Mouse (Mus musculus) MEL-GATA-1-ER (cell line): ENCODE measurements at regions not wholly inside any gene's neighbourhood (a gene's known extent, or its start where the extent isn't known, plus 50 kb on each side); places are given as distances from the start of the nearest gene placed in this dataset.

Experiments
- DNase-seq: peaks from one replicate; pipeline ENCODE4 v3.0.0-alpha.2; 2012; ENCODE audit warnings: low read depth; ENCODE audit errors: extremely low read depth

DNA sequence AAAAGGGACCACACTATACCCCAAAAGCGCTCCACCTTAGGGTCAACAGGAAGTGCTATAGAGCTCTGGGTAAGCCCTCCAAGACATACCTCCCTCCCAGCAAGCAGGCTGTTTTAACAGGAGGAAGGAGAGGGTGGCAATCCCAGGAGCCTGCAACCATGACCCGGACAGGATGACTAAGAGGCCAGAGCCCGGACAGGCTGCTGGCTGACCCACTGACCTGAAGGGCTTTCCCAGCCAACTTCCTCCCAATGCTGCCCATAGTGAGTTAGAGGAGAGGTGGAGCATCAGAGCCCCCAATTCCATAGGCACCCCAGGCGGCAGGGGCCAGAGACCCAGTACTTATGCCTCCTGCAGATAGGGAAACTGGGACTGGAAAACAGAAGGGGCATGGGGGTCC is 136.3 kb downstream of the Utp6 start:
- no peak for DNase-seq

DNA sequence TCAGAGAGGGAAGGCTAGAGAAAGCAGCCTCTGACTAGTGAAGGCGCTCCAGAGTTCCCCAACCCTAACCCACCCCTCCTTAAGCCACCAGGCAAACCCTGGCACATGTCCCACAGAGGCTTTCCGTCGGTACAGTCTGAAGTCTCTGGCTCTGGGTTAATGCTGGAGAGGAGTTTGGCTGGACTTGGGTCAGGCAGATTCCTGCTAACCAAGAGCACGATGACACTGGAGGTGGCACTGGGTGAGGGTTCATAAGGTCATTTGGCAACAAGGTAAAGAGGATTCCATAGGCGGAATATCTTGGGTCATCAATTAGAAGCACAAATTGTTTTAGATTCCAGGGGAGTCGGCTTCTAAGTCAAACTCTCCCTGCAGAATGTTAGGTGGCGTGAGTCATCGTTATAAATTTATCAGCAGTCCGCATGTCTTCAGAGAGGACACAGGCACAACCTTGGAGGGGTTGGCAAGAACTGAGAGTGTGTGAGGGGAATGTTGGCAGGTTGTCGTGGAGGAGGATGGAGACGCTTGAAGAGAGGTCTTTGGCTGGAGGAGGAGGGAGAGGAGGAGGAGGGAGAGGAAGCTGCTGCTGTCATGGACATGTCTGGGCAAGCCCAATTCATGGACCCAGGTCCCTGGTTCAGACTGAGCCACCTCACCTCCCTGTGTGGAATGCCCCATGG is 138.4 kb downstream of the Utp6 start:
- DNase-seq = no peak

DNA sequence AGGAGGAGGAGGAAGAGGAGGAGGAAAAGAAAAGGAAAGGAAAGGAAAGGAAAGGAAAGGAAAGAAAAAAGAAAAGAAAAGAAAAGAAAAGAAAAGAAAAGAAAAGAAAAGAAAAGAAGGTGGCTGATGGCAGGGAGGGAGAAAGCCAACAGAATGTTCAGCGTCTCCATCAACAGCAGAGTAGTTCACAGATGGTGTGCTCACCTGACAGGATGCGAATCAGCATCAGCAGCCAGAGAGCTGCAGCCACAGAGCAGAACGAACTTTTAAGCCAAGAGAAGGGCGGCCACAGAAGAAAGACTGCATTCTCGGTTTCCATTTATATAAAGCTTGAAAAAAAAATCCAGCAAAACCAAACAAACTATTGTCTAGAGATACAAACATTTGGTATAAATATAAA is 140.2 kb downstream of the Utp6 start:
- DNase-seq = no peak

DNA sequence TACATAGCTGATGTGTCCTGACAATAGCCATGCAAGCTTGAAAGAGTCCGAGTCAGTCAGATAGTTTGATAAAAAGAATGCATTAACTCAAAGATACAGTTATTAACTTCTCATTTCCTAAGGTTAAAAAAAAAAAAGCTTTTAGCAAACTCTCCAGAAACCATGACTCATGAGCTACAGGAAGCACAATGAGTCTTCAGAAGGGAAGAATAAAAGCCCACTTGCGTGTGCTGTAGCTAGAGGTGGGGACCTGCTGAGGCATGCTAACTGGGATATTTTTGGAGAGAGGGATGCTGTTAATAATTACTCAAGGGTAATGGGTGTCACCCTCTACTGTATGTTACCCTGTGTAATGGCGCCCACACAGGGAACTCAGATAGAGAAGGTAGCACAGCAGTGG is 147.0 kb downstream of the Utp6 start:
- DNase-seq = no peak

DNA sequence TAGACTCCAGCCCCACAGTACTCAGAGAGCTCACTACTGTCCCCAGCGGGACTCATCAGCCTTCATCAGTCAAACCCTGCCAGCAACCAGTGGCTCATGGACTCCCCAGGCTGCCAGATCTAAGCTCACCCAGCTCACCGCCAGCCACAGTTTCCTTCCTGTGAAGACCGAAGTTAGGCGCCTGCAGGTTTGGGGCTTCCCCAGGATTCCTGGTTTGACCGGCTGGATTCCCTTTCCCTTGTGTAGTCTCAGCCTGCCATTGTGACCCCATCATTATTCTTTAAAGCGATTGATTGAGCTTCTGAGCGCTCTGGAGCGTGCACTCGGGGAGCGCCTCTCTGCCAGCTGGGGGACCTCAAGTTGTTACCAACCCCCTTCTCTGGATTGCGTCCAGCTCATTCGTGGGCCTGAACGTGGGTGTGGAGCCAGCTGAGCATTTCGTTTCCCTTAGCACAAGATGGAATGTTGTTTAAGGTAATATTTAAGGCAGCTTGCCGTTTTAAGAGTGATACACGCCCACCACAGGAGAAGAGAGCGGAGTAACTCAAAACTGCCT is 155.2 kb downstream of the Utp6 start:
- DNase-seq = no peak

DNA sequence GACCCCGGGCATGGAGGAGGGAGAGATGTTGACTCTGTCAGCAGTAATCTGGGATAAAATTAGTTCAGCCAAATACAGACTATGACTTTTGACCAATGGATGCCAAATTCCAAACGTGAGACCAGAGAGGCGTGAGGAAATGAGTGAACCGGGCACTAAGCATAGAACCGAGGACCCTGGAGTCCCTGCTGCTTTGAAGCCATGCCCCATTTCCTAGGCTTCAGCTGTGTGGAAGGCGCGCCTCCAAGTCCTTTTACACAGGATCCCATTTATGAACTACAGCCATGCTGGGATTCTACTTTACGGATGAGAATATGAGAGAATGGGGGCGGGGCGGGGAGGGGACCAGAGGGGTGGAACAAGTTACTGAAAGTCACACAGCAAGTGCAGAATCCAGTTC is 155.8 kb downstream of the Utp6 start:
- no peak for DNase-seq

DNA sequence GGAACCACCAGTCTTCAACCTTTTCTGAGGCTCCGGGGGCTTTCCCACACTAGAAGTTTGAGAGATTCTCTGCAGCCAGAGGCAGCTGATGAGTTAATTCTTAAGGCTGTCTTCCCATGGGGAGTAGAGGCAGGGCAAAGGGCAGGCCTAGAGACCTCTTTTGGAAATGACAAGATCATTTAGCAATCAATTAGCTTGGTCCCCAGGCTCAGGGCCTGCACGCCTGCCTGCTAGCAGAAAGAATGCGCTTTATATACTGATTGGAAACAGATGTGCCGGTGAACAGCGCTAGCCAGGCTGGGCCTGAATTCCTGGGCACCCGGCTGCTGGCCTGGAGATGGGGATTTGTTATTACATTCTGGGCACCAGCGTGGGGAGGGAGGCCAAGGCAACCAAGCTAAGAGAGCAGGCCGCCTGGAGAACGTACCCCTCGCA is 156.2 kb downstream of the Utp6 start:
- DNase-seq = no peak

DNA sequence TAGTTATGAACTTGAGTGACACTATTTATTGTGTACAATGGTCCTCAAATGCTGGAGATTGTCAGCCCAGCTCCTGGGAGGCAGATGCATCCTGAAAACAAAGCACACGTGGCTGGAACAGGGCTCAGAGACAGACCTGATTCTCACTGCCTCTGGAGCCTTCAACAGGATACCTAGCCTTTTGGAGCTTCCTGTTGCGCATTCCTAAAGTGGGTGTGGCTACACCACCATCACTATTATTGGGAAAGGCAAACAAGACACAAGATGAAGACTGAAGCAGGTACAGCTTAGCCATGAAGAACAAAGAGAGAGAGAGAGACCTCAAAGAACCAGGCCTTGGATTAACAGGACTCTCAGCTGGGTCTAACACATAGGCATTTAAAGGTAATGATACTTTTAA is 158.2 kb downstream of the Utp6 start:
- DNase-seq = no peak

DNA sequence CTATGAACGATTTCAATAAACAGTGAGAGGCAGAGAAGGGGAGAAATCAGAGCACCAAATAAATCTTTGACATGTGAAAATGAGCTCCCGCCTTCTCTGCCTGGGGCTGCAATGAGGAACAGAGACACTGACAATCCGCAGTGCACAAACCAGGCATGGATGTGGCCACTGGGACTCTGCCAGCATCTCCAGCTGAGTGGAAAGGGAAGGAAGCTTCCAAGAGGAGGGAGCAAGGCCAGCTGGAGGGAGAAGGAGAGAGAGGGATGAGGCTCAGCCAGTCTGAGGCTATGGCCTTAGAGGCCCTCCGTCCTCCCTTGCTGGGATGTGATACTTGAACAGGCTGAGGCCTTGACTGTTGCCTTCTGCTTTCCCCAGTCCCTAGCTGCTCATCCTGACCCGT is 159.2 kb downstream of the Utp6 start:
- no peak for DNase-seq

DNA sequence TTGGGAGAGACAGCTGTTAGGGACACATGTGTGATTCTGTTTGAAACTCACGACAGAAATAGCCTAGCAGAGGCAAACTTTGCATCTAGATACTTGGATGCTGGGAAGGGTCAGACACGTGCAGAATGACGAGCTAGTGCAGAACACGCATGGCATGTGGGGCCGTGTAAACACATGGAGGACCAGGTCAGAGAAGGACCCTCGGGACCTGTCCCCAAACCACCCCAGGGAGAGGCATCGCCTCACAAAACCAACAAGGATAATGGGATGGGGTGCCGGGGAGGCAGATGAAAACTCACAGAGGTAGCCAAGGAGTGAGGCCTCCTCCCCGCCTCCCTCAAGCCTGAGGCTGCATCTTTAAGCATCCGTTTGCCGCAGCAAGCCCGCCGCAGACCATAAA is 159.6 kb downstream of the Utp6 start:
- no peak for DNase-seq

DNA sequence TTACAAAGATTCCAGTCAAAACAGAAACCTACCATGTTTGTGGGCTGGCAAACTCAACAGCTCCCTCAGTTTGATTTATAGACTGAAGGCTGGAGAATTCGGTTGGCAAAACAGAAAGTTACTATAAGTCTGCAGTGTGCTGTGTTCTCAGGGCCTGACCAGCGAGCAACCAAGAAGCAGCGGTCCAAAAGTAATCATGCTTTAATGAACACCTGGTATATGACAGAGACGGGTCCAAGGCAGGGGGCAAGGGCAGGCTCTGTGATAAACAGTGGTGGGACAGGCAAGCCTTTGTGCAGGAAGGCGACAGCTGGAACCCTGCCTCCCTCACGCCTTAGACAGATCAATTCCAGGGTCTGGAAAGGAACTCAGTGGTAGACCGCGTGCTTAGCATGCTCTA is 161.9 kb downstream of the Utp6 start:
- DNase-seq = no peak

DNA sequence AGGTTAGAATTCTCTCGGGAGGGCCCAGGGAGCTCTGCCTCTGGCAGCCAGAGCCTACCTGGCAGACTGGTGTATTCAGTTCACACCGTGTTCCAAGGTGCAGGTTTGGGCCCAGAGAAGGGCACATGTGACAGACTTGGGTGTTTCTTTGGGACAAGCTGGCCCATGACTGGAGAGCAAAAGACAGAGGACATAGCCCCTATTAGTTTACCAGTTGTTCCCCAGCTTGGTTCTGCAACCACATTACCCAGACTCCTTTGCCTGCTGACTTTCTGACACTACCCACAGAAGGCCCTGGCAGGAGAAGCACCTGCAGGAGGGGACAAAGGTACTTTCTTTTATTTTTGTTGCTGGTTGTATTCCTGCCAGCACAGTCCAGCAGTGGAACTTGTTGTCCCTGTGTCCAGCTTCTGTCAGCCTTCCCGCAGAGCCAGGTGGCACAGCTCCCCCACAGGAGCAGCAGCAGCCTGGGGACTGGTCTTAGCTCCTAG is 173.9 kb downstream of the Utp6 start:
- no peak for DNase-seq

DNA sequence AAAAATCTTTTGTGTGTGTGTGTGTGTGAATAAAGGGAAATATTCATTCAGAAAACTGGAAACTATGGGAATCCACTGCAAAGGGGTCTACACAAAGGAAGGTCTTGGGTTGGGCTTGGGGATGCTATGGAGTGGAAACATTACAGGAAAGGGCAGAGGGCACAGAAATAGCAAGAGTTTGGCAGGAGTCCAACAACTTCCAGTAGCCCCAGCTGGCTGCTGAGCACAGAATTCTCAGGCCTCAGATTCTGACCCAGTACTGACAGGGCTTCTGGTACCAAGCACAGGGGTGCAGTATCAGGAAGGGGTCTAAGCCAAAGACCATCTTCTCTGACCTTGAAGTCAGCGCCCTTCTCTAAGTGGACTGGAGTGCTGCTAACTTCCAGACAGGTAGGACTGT is 174.4 kb downstream of the Utp6 start:
- DNase-seq = no peak

DNA sequence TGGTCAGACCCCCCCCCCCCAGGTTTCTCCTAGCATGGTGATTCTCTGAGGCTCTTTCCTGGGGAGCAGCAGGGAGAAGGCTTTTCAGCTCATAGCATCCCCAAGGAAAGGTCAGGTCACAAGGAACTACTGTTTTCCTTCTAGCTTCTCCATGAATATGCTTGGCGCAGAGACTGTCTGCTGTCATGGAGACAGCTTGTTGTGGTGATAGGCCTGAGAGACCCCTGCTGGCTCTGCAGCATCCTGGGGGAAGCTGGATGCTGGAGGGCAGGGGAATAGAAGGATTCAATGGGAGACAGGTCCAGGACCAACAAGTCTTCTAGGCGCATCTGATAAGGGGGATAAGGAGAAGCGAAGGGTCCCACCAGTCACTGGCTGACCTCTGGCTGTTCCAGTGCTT is 178.1 kb downstream of the Utp6 start:
- no peak for DNase-seq

DNA sequence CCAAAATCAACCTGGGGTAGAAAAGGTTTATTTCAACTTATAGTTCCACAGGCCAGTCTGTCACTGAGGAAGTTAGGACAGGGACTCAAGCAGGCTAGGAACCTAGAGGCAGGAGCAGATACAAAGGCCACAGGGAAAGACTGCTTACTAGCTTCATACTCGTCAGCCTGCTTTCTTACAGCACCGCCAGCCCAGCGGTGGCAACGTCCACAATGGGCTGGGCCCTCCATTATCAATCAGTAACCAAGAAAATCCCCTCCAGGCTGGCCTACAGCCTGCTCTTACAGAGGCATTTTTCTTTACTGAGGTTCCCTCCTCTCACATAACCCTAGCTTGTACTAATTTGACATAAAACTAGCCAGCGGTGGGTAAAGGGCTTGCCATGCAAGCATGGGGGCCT is 180.2 kb downstream of the Utp6 start:
- DNase-seq = no peak

DNA sequence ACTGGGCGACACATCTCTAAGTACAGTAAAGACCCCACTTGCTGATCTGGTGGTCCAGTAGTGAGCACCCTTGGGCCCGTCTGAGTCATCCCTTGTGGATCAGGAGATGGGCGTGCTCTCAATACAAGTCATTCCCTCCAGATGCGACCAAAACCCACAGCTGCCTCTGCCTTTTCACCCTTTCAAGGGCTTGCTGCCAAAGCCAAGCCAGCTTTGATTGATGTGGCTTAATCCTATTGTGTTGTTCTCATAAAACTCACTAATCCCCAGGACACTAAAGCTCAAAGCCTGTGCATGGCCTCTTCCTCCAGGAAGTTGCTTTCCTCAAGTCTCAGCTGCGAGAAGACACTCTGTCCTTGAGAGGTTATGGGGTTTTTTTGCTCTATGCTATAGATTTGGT is 182.4 kb downstream of the Utp6 start:
- no peak for DNase-seq

DNA sequence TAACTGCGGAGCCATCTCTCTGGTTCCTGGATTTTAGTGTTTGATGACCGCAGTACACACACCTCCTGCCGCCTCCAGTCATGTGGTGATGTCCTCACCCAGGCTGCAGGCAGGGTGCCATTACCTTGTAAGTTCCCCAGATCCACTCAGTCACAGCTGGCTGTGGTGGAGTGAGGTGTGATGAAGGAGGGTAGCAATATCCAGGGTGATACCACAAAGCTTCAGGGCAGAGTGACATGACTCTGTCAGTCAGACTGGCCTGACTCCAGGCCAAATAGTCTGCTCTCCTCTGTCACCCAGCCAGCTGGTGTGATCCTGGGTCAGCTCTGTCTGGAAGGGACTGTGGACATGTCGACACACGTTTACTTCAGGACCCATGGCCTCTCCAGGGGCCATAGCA is 183.7 kb downstream of the Utp6 start:
- no peak for DNase-seq

DNA sequence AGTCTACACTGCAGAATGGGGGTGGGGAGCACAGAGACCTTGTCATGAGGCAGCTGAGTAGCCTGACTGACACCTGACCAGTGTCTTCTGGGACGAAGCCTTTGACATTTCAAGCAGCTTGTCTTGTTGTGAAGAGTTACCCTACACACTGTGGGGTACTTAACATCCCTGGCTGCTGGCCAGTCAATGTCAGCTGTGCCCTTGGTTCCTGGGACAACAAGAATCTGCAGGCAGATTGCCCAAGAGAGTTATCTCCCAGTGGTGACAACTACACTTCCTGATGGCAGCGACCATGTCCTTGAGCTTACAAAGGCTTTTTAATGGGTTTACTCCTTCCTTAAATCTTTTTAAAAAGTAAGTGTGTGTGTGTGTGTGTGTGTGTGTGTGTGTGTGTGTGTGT is 184.2 kb downstream of the Utp6 start:
- DNase-seq = peak; percentile 44

DNA sequence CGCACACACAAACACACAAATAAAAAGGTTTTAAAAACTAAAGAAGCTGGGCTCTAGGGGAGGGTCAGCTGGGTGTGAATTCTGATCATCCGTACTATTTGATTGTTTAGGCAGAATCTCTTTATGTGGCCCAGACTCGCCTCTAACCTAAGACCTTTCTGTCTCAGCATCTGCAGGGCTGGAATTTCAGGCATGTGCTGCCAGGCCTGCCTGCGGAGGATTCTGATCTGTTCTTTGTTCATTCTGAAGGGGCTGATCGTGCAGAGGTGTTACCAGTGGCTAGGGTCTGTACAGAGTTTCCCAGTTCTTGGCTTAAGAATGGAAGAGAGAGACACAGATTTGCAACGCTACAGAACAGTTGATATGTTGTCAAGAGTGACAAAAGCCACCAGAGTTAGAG is 185.6 kb downstream of the Rab11fip4 start:
- no peak for DNase-seq

DNA sequence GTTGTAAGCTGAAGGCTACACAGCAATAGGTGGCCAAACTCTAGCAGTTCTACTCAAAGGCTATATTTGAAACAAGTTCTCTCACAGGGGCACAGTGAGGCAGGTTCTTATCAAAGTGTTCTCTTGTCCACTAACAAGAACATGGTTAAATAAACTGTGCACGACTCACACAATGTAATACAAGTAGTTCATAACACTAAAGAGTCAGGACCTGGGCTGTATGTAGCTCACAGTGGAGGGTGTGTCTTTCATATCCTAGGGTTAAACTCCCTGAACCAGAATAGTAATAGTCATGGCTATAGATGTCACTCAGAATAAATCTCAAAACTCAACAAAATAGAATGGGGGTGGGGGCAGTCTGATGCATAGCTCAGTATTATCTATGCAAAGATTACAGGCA is 182.7 kb downstream of the Rab11fip4 start:
- no peak for DNase-seq

DNA sequence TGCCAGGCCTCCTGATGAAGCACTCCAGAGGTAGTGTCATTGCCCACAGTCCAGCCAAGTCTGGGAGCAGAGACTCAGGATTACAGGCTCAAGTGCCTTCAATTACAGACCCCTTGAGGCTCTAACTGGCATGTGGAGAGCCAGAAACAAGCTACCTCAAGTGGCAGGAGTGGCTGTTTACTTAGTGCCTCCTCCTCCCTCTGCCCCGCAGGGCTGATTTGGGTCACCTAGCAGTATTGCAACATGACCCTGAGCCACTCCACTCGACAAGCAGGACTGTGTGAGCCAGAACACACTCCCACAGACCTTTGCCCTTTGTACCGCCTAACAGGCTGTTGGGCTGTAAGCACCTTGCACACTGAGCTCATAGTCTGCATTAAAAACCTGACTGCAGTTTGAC is 180.4 kb downstream of the Rab11fip4 start:
- DNase-seq = no peak

DNA sequence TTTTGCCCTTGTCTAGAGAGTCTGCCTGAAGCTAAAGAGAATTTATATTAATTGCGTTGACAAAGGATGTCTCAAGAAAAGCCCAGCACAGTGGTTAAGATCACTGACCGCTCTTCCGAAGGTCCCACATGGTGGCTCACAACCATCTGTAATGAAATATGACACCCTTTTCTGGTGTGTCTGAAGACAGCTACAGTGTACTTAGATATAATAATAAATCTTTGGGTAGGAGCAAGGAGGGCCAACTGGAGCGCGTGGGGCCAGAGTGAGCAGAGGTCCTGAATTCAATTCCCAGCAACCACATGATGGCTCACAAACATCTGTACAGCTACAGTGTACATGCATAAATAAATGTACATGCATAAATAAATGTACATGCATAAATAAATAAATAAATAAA is 176.1 kb downstream of the Rab11fip4 start:
- DNase-seq = no peak

DNA sequence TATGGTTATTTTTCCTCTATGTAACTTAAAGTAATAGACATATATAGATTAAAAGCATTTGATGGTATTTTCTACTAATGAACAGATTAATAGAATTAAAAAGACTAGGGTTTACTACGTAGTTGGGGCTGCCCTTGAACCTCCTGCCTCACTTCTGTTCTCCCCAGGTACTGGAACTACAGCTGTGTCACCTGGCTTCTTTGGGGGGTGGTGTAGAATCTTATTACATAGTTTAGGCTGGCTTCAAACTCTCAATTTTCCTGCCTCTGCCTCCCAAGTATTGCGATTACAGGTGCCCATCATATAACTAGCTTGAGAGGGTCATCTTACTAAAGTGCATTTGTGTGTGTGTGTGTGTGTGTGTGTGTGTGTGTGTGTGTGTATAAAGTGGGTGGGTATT is 175.0 kb downstream of the Rab11fip4 start:
- DNase-seq = no peak

DNA sequence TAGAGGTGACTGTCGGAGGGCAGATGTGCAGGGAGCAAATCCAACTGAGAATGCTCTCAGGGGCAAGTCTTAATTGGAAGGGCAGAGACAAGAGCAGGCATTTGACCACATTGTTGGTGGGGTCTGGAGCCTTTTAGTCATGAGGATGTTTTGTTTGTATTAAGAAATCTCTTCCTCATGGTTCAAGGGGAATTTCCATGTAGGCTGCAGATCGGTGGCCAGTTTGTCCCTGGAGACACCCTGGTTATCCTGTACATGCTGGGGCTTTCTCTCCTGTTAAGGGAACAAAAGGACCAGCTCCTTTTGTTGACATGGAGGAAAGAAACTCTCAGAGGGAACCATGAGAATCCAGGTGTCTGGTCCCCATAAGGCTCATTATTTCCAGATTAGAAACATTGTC is 174.4 kb downstream of the Rab11fip4 start:
- DNase-seq = no peak
